Mouse (Mus musculus): ENCODE results near the gene Gm14743. TPM values are rescaled to one million over a fixed set of nuclear protein-coding genes. Genes with fewer than 3 reads are reported as not detected.

Gene Gm14743
- not detected for polyA plus RNA-seq (2017; shearing (Covaris generic))

DNA sequence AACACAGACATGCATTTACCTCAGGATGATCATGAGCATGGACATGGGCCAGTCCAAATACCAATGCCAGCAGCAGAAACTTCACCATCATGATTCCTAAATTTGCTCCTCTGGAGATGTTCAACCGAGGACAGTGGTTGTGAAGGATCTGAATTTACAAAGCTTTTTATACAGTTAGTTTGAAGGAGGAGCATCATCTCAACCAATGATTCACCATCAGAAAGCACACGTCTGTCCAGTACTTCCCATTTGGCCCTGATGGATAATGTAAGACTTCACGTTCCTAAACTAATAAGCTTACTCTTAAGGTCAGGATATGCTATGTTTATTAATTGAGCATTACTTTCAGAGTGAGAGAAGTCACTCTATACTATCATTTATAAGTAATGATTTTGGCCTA, at the start of gene Gm14743:
Gene Gm14743 (minus strand): TSS at position 101 of the 400 bp plus-strand sequence.

Other genes starting within 250 kb of the Gm14743 start
- gene Obp1a, start 154.5 kb downstream of the Gm14743 start, polyA plus RNA-seq (2017; shearing (Covaris generic)) = not detected
- under 1 TPM in 1 of 2 experiments, not detected in 1; 0.37 TPM for gene Gm5938, start 120.5 kb downstream of the Gm14743 start, polyA plus RNA-seq (2017; shearing (Covaris generic))
- not detected for gene Obp1b, start 59.1 kb downstream of the Gm14743 start, polyA plus RNA-seq (2017; shearing (Covaris generic))
- not detected for gene 4930480E11Rik, start 123.7 kb upstream of the Gm14743 start, polyA plus RNA-seq (2017; shearing (Covaris generic))